Mouse (Mus musculus): ENCODE data around the gene Bbs9.
A peak's percentile ranks its signal among the peaks of the same experiment; 100 is the strongest.

DNA sequence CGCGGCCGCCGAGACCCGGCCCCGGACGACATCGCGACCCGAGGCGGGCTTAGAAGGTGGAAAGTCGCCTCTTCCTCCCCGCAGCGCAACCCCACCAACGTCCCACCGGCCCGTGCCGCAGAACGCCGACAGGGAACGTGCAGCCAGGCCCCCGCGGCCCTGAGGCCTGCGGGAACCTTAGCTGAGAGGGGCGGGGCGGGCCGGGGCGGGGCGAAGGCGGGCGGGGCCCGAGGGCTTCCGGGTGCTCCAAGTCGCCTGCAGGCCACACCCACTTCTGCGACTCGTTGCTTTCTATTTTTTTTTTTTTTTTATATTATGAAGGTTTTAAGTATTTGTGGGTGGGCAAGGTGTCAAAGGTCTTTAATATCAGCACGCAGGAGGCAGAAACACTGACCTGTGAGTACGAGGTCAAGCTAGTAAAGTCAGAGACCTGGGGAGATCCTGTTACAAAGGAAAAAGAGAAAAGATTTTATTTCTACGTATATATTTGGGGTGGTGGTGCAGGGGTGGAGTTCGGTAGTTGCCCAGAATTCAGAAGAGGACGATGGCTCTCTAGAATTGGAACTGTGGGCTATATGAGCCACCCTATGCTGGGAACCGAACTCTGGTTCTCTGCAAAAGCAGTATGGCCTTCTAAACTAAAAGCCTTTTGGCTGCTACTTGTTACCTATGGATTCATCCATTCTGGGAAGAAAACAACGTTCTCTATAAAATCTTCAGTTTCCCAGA lies 7.2 kb upstream of the Bbs9 start:
- TF ChIP-seq EP300 (IDR thresholded peaks at IDR 0.05; ENCODE audit: insufficient read depth, low read depth, low read length) = no peak
- TF ChIP-seq POLR2A (IDR thresholded peaks at IDR 0.05; ENCODE audit: insufficient read depth, low read length) = peak; percentile 85

All from ES-Bruce4 (cell line).